8 mouse cellular contexts compared by ENCODE assay signal in the genomic region with DNA sequence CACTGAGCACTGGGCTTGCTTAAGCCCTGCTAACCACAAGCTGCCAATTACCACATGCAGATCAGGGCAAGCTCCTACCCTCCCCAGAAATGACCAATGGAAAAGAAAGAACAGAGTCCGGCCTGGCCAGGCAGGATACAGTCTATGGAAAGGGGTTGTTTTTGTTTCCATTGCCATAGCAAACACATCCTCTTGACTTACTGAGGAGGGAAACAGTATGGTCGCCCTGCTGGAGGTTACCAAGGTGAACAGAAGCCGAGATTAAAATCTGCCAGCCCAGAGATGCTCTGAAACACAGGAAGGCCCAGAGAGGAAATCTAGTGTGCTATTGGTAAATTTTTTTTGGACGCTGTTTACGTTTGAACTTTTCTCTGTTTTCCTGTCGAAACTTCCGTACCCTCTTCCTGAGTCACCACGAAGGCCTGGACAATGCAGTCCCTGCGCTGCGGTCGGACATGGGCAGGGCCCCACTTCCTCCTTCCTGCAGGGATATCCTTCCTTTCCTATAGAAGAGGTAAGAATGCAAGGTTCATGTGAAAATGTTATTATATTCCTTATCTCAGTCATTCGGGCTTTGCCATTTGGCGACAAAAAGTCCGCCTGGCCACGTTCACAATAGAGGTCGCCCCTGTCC. TPM values are rescaled to one million over a fixed set of nuclear protein-coding genes. Genes with fewer than 3 reads are reported as not detected.
DNase-seq lines count a peak whose midpoint lies in the region; ATAC-seq lines count a peak whose summit lies in the region.

No protein-coding gene starts in this region.

- H3K9ac ChIP-seq in heart, embryonic 15.5 days, result no peak overlapping the region

- peaks cover 5% of the 10 kb centered on the region; the same call in 1 of the 2 replicates for H3K4me1 ChIP-seq in heart, embryonic 15.5 days (replicated peaks)
- H3K4me1 ChIP-seq in limb, embryonic 10.5 days, result peaks cover 5% of the 10 kb centered on the region; the same call in 1 of the 2 replicates

- peak; percentile 77 for ATAC-seq in heart, embryonic 15.5 days (replicated peaks; ENCODE audit: insufficient number of reproducible peaks, insufficient read depth, low FRiP score, low read depth)
- no peak for ATAC-seq in frontal cortex, adult (ENCODE audit: low TSS enrichment)

- H3K27me3 ChIP-seq in heart, embryonic 15.5 days, result no peaks in the 10 kb centered on the region
- no peaks in the 10 kb centered on the region for H3K27me3 ChIP-seq in limb, embryonic 10.5 days (ENCODE audit: low read depth, poor library complexity, severe bottlenecking)

- peak; percentile 51 to 52 for DNase-seq in B cell, adult 2 months
- DNase-seq in adrenal gland, postnatal 10 days, result peak; percentile 30
- no peak for DNase-seq in limb, embryonic 10.5 days (ENCODE audit: low spot score)
- DNase-seq in monocyte, adult 2 months (ENCODE audit: low read depth in 1 of 2, low spot score in 2 of 2), result peak; percentile 32 to 42
- no peak for DNase-seq in frontal cortex, postnatal 36 days (ENCODE audit: low spot score in 2 of 2)
- DNase-seq in embryo, embryonic 10.5 days (ENCODE audit: low spot score), result no peak

- H3K4me3 ChIP-seq in heart, embryonic 15.5 days, result no peak overlapping the region
- no peak overlapping the region for H3K4me3 ChIP-seq in limb, embryonic 10.5 days

- 60% methylated on average over 16 of the region's 16 CpGs for WGBS in heart, embryonic 15.5 days
- WGBS in limb, embryonic 10.5 days, result 89% methylated on average over 16 of the region's 16 CpGs

- no peaks in the 10 kb centered on the region for H3K36me3 ChIP-seq in heart, embryonic 15.5 days
- H3K36me3 ChIP-seq in limb, embryonic 10.5 days, result no peaks in the 10 kb centered on the region

- no peak overlapping the region for H3K4me2 ChIP-seq in heart, embryonic 15.5 days

- H3K27ac ChIP-seq in heart, embryonic 15.5 days, result peak overlapping the region; percentile 73
- peak overlapping the region; percentile 50 for H3K27ac ChIP-seq in limb, embryonic 10.5 days

- 0 out of 2 replicates have a peak, but pooled peaks cover 7% of the 10 kb centered on the region for H3K9me3 ChIP-seq in heart, embryonic 15.5 days (replicated peaks)
- no peaks in the 10 kb centered on the region for H3K9me3 ChIP-seq in limb, embryonic 10.5 days (replicated peaks)

RNA-seq across cellular contexts. Expression of a gene that starts 25.0 kb away (rescaled TPM):
- 10 to 100 TPM; 58.4 to 70.4 TPM for total RNA-seq in adrenal gland, postnatal 10 days (2021)
- polyA plus RNA-seq in heart, embryonic 15.5 days (2015; fragmentation: Nextera tagmentation; extraction: Ambion mirVana), result 31.7 and 33.5 TPM in 2 replicates
- 34.0 and 36.0 TPM in 2 replicates for polyA plus RNA-seq in limb, embryonic 10.5 days (2016; fragmentation: Nextera tagmentation; extraction: Ambion mirVana)

Comparison
In these comparisons a context has a peak if more than half of its experiments do, and no peak if none do; other contexts are left out.
1. DNase-seq: peak in B cell, adult 2 months (2 of 2), adrenal gland, postnatal 10 days (single experiment) and monocyte, adult 2 months (2 of 2); none in limb, embryonic 10.5 days (single experiment), frontal cortex, postnatal 36 days (0 of 2) and embryo, embryonic 10.5 days (single experiment).